ENCODE assay signal across 23 mouse cellular contexts in the genomic region with DNA sequence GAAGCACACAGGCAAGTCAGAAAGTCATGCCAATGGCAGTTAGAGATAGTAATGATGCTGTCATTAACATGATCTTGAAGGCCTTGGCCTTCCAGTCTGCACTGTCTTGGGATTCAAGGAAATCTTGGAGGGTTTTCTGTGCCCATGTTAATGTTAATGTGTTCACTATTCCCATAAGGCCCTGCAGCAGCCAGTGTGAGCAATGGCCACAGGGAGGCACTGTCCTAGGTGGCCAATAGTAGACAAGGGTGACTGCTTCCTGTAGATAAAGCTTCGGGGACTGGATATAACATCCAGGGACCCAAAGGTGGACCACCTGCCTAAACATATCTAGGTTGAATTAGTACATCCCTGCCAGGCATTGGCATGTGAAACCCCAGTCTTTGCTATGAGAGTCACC. TPM values are rescaled to one million over a fixed set of nuclear protein-coding genes. Genes with fewer than 3 reads are reported as not detected.
DNase-seq lines count a peak whose midpoint lies in the region; ATAC-seq and TF ChIP-seq lines count a peak whose summit lies in the region.
"Had no signal": no experiment of that assay in that cellular context is flagged by ENCODE, and none has a peak within 500 bp of the region (broad histone marks: within the 10 kb centered on the region; RNA-seq: fewer than 3 reads in every experiment).

No protein-coding gene starts in this region.

- no peak overlapping the region for H3K9ac ChIP-seq in stomach, postnatal 0 days (ENCODE audit: low read length)
- H3K9ac ChIP-seq: forebrain, embryonic 12.5 days; liver, embryonic 15.5 days; neural tube, embryonic 12.5 days had no signal

- H3K4me1 ChIP-seq in kidney, adult 2 months (ENCODE audit: control insufficient read depth, insufficient read depth, low read length) = no peaks in the 10 kb centered on the region
- H3K4me1 ChIP-seq in lung, adult 2 months (ENCODE audit: control insufficient read depth, insufficient read depth, low read length) = no peaks in the 10 kb centered on the region
- no peaks in the 10 kb centered on the region for H3K4me1 ChIP-seq in bone marrow, adult 2 months (ENCODE audit: control insufficient read depth, insufficient read depth, low read length)
- H3K4me1 ChIP-seq in stomach, postnatal 0 days (replicated peaks; ENCODE audit: control insufficient read depth, insufficient read depth) = no peaks in the 10 kb centered on the region
- H3K4me1 ChIP-seq: forebrain, embryonic 12.5 days; limb, embryonic 10.5 days; neural tube, embryonic 12.5 days had no signal

- no peak for ATAC-seq in stomach, postnatal 0 days (ENCODE audit: low FRiP score, low TSS enrichment)
- ATAC-seq: hindbrain, postnatal 0 days; intestine, postnatal 0 days had no signal

- no peaks in the 10 kb centered on the region for H3K36me3 ChIP-seq in kidney, adult 2 months (ENCODE audit: control insufficient read depth, insufficient read depth, low read length)
- no peaks in the 10 kb centered on the region for H3K36me3 ChIP-seq in stomach, postnatal 0 days (ENCODE audit: control insufficient read depth, insufficient read depth, low read length)
- H3K36me3 ChIP-seq: forebrain, embryonic 12.5 days; limb, embryonic 10.5 days; neural tube, embryonic 12.5 days had no signal

- WGBS in kidney, adult 2 months = 81% methylated on average over 1 of the region's 1 CpGs
- 77% methylated on average over 1 of the region's 1 CpGs for WGBS in lung, adult 2 months
- 75% methylated on average over 1 of the region's 1 CpGs for whole genome bisulfite sequencing in bone marrow, adult 2 months
- WGBS in stomach, postnatal 0 days = 83% methylated on average over 1 of the region's 1 CpGs

- H3K4me2 ChIP-seq in stomach, postnatal 0 days (replicated peaks; ENCODE audit: low read depth) = no peak overlapping the region
- H3K4me2 ChIP-seq: forebrain, embryonic 12.5 days; liver, embryonic 15.5 days; neural tube, embryonic 12.5 days had no signal

- H3K27ac ChIP-seq in kidney, adult 2 months (ENCODE audit: insufficient read depth, low read depth, low read length) = no peak overlapping the region
- H3K27ac ChIP-seq in bone marrow, adult 2 months (ENCODE audit: control insufficient read depth, insufficient read depth, low read depth, low read length, poor library complexity) = no peak overlapping the region
- H3K27ac ChIP-seq in stomach, postnatal 0 days (replicated peaks) = no peak overlapping the region
- H3K27ac ChIP-seq: forebrain, embryonic 12.5 days; hindbrain, postnatal 0 days; limb, embryonic 10.5 days; liver, embryonic 15.5 days; neural tube, embryonic 12.5 days had no signal

- TF ChIP-seq POLR2A in kidney, adult 2 months (IDR thresholded peaks at IDR 0.05; ENCODE audit: low read depth, low read length) = no peak
- TF ChIP-seq POLR2A in lung, adult 2 months (IDR thresholded peaks at IDR 0.05; ENCODE audit: borderline replicate concordance, extremely low read depth, low read depth, low read length) = no peak
- no peak for TF ChIP-seq POLR2A in bone marrow, adult 2 months (IDR thresholded peaks at IDR 0.05; ENCODE audit: borderline replicate concordance, control insufficient read depth, low read depth, low read length)

- peak; percentile 28; the same call in 1 of the 2 replicates for TF ChIP-seq CTCF in kidney, adult 2 months (conservative IDR thresholded peaks at IDR 0.05; ENCODE audit: insufficient read depth, insufficient read length, low read depth, low read length)
- 0 out of 2 replicates have a peak, but pooled peaks have one; percentile 3 for TF ChIP-seq CTCF in lung, adult 2 months (IDR thresholded peaks at IDR 0.05; ENCODE audit: insufficient read depth, low read length)
- peak; percentile 13; the same call in 1 of the 2 replicates for TF ChIP-seq CTCF in bone marrow, adult 2 months (IDR thresholded peaks at IDR 0.05; ENCODE audit: control insufficient read depth, insufficient read depth, low read length)
- TF ChIP-seq CTCF in stomach, postnatal 0 days (IDR thresholded peaks at IDR 0.05; ENCODE audit: low read depth) = peak; percentile 32; the same call in 1 of the 2 replicates

- no peak overlapping the region for H3K4me3 ChIP-seq in kidney, adult 2 months (ENCODE audit: insufficient read depth, low read depth, low read length)
- H3K4me3 ChIP-seq in lung, adult 2 months (replicated peaks; ENCODE audit: extremely low read depth, low read depth, low read length) = no peak overlapping the region
- no peak overlapping the region for H3K4me3 ChIP-seq in bone marrow, adult 2 months (replicated peaks; ENCODE audit: control insufficient read depth, low read depth, low read length)
- no peak overlapping the region for H3K4me3 ChIP-seq in stomach, postnatal 0 days (ENCODE audit: low read depth, low read length)
- H3K4me3 ChIP-seq: forebrain, embryonic 12.5 days; limb, embryonic 10.5 days; liver, embryonic 15.5 days; neural tube, embryonic 12.5 days had no signal

- H3K9me3 ChIP-seq in stomach, postnatal 0 days (ENCODE audit: control insufficient read depth, low read length) = no peaks in the 10 kb centered on the region
- H3K9me3 ChIP-seq: forebrain, embryonic 12.5 days; limb, embryonic 10.5 days; liver, embryonic 15.5 days; neural tube, embryonic 12.5 days had no signal

- no peak for DNase-seq in kidney, adult 2 months
- no peak for DNase-seq in kidney, adult 11 months
- DNase-seq in lung, adult 2 months = no peak
- no peak for DNase-seq in lung, postnatal 14 days
- DNase-seq in stomach, postnatal 0 days (ENCODE audit: low spot score) = no peak
- no peak for DNase-seq in ovary, postnatal 10 days (ENCODE audit: low spot score)
- no peak for DNase-seq in thymus, postnatal 4 days
- DNase-seq: B cell, adult 2 months; cerebellum, adult 11-12 months; cerebellum, postnatal 14 days; gastrocnemius, postnatal 14 days; kidney, postnatal 10 days; lung, postnatal 10 days; right cerebral cortex, adult 18-20 months; thymus, postnatal 36 days had no signal

- no peaks in the 10 kb centered on the region for H3K27me3 ChIP-seq in kidney, adult 2 months (replicated peaks; ENCODE audit: control insufficient read depth, insufficient read depth, low read length)
- no peaks in the 10 kb centered on the region for H3K27me3 ChIP-seq in stomach, postnatal 0 days (ENCODE audit: control insufficient read depth, insufficient read depth, low read length)
- H3K27me3 ChIP-seq: forebrain, embryonic 12.5 days; liver, embryonic 15.5 days; neural tube, embryonic 12.5 days; Patski had no signal

- TF ChIP-seq EP300 in stomach, postnatal 0 days (optimal IDR thresholded peaks at IDR 0.05) = no peak

RNA-seq across cellular contexts. Expression of gene Steap3, which starts 35.4 kb away (rescaled TPM):
- polyA plus RNA-seq in kidney, adult 2 months (2012; rRNA removed) = 25.1 and 47.7 TPM in 2 replicates
- 58.3 and 67.0 TPM in 2 replicates for polyA plus RNA-seq in lung, adult 2 months (2012; rRNA removed)
- polyA plus RNA-seq in bone marrow, adult 2 months (2011; ENCODE audit: insufficient read depth, insufficient read length, low replicate concordance, missing spikeins) = 9.4 and 16.2 TPM in 2 replicates
- 2.8 and 3.2 TPM in 2 replicates for polyA plus RNA-seq in stomach, postnatal 0 days (2015; fragmentation: Nextera tagmentation; extraction: Ambion mirVana)
